Mouse (Mus musculus): Measurements from ENCODE around the gene Zpld1. TPM values are rescaled to one million over a fixed set of nuclear protein-coding genes. Genes with fewer than 3 reads are reported as not detected.

Gene Zpld1
- polyA plus RNA-seq, 1 experiment from 2014 or later, result 0.53 TPM

DNA sequence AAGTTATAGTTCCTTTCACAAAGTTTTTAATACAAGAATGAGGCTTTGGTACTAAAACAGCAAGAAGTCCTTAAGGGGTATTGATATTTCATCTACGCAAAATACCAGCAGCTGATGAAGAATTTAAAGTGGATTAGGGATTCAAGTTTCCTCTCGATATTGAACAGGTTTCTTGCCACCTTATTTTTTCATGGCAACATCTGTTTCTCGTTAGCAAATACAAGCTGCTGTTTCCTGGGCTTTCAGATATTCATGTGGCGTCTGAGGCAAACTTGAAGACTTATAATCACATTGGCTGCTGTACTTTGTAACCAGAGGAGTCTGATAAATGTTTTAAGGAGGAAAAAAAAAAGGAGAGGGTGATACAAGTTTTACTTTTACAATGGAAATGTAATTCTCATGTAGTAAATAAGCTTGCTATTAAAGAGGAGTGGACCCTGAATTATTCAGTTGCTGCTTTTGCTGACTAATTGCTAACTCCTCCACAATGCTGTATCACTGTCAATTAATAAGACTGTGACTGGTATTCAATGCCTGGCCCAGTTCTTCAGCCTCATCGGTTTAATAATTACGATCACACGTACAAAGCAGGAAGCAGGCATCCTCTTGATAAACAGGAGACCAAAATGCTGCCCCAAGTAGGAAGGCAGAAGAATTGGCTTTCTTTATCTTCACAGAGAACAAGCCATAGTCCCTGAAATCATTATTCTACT, 36.8 kb downstream of the Zpld1 start:
- H3K36me3 ChIP-seq (replicated peaks; ENCODE audit: control insufficient read depth, insufficient read depth, low read depth, low read length), result no peaks in the 10 kb centered on the region
- no peaks in the 10 kb centered on the region for H3K27me3 ChIP-seq (ENCODE audit: control insufficient read depth, insufficient read depth, low read length)
- H3K9ac ChIP-seq (replicated peaks; ENCODE audit: low read length), result no peak overlapping the region
- no peak overlapping the region for H3K4me3 ChIP-seq (ENCODE audit: low read depth, low read length)
- H3K9me3 ChIP-seq (replicated peaks; ENCODE audit: control insufficient read depth, low read length), result no peaks in the 10 kb centered on the region
- H3K27ac ChIP-seq (replicated peaks; ENCODE audit: low read depth, low read length), result no peak overlapping the region
- DNase-seq (ENCODE audit: low spot score) (peak; percentile 76), ATAC-seq (replicated peaks; ENCODE audit: insufficient number of reproducible peaks, low FRiP score, low TSS enrichment, low read depth) (no peak)
- no peaks in the 10 kb centered on the region for H3K4me1 ChIP-seq (ENCODE audit: control insufficient read depth, insufficient read depth, low read length)
- WGBS, result 28% methylated on average over 7 of the region's 7 CpGs
- H3K4me2 ChIP-seq (ENCODE audit: low read depth, low read length), result no peak overlapping the region

DNA sequence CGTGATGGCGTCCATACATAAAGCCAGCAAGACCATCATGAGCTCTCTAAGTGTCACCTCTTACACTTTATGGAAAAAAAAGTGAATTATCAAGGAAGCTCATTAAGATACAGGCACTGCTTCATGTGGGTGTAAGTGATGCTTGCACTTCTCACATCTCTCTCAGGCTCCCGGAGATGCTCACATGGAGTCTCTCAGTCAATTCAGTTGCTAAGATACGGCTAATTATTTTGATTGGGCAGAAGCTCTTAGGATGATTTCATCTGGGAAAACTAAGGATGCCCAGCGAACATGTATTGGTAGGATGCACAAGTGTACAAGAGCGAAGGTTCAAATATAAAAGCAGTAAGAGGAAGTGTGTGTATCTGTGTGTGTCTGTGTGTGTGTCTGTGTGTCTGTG, 38.1 kb downstream of the Zpld1 start:
- no peak overlapping the region for H3K27ac ChIP-seq (replicated peaks; ENCODE audit: low read depth, low read length)
- no peaks in the 10 kb centered on the region for H3K4me1 ChIP-seq (ENCODE audit: control insufficient read depth, insufficient read depth, low read length)
- 84% methylated on average over 6 of the region's 6 CpGs for WGBS
- H3K36me3 ChIP-seq (replicated peaks; ENCODE audit: control insufficient read depth, insufficient read depth, low read depth, low read length), result no peaks in the 10 kb centered on the region
- no peak overlapping the region for H3K4me3 ChIP-seq (ENCODE audit: low read depth, low read length)
- DNase-seq (ENCODE audit: low spot score) (no peak), ATAC-seq (replicated peaks; ENCODE audit: insufficient number of reproducible peaks, low FRiP score, low TSS enrichment, low read depth) (no peak)
- H3K9me3 ChIP-seq (replicated peaks; ENCODE audit: control insufficient read depth, low read length), result no peaks in the 10 kb centered on the region
- H3K27me3 ChIP-seq (ENCODE audit: control insufficient read depth, insufficient read depth, low read length), result no peaks in the 10 kb centered on the region
- H3K4me2 ChIP-seq (ENCODE audit: low read depth, low read length), result no peak overlapping the region
- H3K9ac ChIP-seq (replicated peaks; ENCODE audit: low read length), result no peak overlapping the region

DNA sequence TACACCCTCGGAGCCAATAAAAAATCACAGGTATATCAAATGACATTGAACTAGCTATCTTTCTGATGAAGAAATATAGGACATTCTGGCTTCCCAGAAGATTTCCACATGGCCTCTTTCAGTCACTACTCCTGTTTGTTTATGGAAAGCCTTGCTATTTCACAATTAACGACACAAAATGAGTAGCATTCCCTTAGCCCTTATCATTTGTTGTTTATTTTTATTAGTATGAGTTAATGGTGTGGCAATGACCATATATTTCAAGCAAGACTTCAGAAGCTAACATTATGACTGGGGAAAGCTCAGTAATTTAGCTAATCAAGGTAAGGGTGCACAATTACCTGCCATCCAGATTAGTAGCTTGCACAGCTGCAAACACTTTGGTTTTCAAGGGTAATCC, 56.8 kb downstream of the Zpld1 start:
- Histone ChIP-seq H3K9ac (replicated peaks; ENCODE audit: low read length) (no peak overlapping the region), H3K4me3 (ENCODE audit: low read depth, low read length) (no peak overlapping the region), H3K4me2 (ENCODE audit: low read depth, low read length) (no peak overlapping the region), H3K4me1 (ENCODE audit: control insufficient read depth, insufficient read depth, low read length) (no peaks in the 10 kb centered on the region), H3K36me3 (replicated peaks; ENCODE audit: control insufficient read depth, insufficient read depth, low read depth, low read length) (no peaks in the 10 kb centered on the region), H3K27ac (replicated peaks; ENCODE audit: low read depth, low read length) (no peak overlapping the region), H3K27me3 (ENCODE audit: control insufficient read depth, insufficient read depth, low read length) (no peaks in the 10 kb centered on the region), H3K9me3 (replicated peaks; ENCODE audit: control insufficient read depth, low read length) (no peaks in the 10 kb centered on the region)
- ATAC-seq (replicated peaks; ENCODE audit: insufficient number of reproducible peaks, low FRiP score, low TSS enrichment, low read depth), result no peak
- WGBS, result 50% methylated on average over 2 of the region's 2 CpGs
- DNase-seq (ENCODE audit: low spot score), result peak; percentile 27

DNA sequence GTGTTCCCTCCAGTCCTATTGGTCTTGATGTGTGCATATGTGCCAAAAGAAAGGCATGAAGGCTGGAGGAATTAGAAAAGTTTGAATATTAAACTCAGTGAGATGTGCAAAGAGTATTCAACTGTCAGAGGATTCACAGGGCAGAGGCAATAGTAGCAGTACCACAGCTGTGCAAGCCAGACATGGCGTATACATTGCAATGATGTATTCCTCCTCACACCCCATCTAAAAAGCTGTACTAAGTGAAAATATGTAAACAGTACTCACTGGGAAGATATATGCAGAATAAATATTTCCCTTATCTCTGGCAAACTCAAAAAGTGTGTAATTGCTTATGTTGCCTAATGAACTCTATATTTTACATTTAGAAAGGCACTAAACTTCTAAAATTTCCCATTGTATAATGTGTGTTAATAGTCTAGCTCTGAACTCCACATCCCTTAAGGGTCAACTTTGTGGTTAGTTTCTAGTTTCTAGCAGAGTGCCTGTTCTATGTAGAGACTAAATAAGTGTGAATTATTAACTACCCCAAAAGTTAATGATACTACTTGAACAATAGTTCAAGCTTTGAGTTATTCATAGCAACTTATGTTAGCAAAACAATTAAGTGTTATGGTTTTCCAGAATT, 68.7 kb downstream of the Zpld1 start:
- no peak overlapping the region for H3K4me2 ChIP-seq (ENCODE audit: low read depth, low read length)
- no peaks in the 10 kb centered on the region for H3K4me1 ChIP-seq (ENCODE audit: control insufficient read depth, insufficient read depth, low read length)
- H3K27ac ChIP-seq (replicated peaks; ENCODE audit: low read depth, low read length), result no peak overlapping the region
- H3K9me3 ChIP-seq (replicated peaks; ENCODE audit: control insufficient read depth, low read length), result no peaks in the 10 kb centered on the region
- DNase-seq (ENCODE audit: low spot score), result no peak
- H3K36me3 ChIP-seq (replicated peaks; ENCODE audit: control insufficient read depth, insufficient read depth, low read depth, low read length), result no peaks in the 10 kb centered on the region
- WGBS, result 74% methylated on average over 1 of the region's 1 CpGs
- no peak overlapping the region for H3K4me3 ChIP-seq (ENCODE audit: low read depth, low read length)
- H3K27me3 ChIP-seq (ENCODE audit: control insufficient read depth, insufficient read depth, low read length), result no peaks in the 10 kb centered on the region
- no peak for ATAC-seq (replicated peaks; ENCODE audit: insufficient number of reproducible peaks, low FRiP score, low TSS enrichment, low read depth)
- H3K9ac ChIP-seq (replicated peaks; ENCODE audit: low read length), result no peak overlapping the region

DNA sequence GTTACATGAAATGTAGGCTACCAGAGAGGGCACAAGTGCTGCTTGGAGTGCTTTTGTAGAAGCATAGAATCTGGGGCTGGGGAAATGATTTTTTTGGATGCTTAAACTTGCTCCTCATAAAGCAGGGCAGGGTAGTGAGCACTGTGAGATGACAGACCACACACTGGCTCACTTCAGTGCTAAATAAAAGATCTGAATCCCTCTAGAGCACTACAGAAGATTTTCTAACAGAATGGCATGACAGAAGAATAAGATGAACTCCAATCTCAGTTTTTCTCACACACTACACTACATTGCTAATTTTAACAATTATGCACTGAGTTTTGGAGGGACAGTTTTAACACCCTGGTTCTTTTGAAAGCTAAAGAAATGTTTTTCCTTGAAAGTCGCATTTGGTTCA, 93.8 kb downstream of the Zpld1 start:
- WGBS, result 98% methylated on average over 1 of the region's 1 CpGs

DNA sequence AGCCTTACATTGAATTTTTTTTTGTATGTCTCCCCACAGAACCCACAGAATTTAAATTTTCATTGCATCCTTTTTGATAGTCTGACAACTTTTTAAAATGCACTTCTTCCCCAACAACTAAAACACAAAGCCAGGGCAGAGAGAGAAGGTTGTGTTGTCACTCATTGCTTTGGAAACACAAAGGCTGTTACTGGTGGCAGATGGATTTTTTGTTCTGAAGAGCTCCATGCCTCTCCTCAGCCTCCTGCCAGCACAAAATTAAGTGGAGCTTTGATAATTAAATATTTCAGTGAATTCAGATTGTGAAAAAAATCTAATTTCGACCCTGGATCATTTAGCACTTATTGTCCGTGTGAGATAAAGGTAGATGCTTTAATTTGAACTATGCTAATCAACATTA, 107.4 kb downstream of the Zpld1 start:
- Histone ChIP-seq H3K4me2 (ENCODE audit: low read depth, low read length) (no peak overlapping the region), H3K4me3 (ENCODE audit: low read depth, low read length) (no peak overlapping the region), H3K9me3 (replicated peaks; ENCODE audit: control insufficient read depth, low read length) (no peaks in the 10 kb centered on the region), H3K27ac (replicated peaks; ENCODE audit: low read depth, low read length) (no peak overlapping the region), H3K36me3 (replicated peaks; ENCODE audit: control insufficient read depth, insufficient read depth, low read depth, low read length) (no peaks in the 10 kb centered on the region), H3K27me3 (ENCODE audit: control insufficient read depth, insufficient read depth, low read length) (no peaks in the 10 kb centered on the region), H3K9ac (replicated peaks; ENCODE audit: low read length) (no peak overlapping the region), H3K4me1 (ENCODE audit: control insufficient read depth, insufficient read depth, low read length) (no peaks in the 10 kb centered on the region)
- DNase-seq (ENCODE audit: low spot score) (no peak), ATAC-seq (replicated peaks; ENCODE audit: insufficient number of reproducible peaks, low FRiP score, low TSS enrichment, low read depth) (no peak)
- WGBS, result 72% methylated on average over 2 of the region's 2 CpGs

More for the DNA sequence above, 93.8 kb downstream of the Zpld1 start:
- Histone ChIP-seq H3K27me3 (ENCODE audit: control insufficient read depth, insufficient read depth, low read length) (no peaks in the 10 kb centered on the region), H3K36me3 (replicated peaks; ENCODE audit: control insufficient read depth, insufficient read depth, low read depth, low read length) (no peaks in the 10 kb centered on the region), H3K9me3 (replicated peaks; ENCODE audit: control insufficient read depth, low read length) (no peaks in the 10 kb centered on the region), H3K4me2 (ENCODE audit: low read depth, low read length) (no peak overlapping the region), H3K4me1 (ENCODE audit: control insufficient read depth, insufficient read depth, low read length) (no peaks in the 10 kb centered on the region), H3K4me3 (ENCODE audit: low read depth, low read length) (no peak overlapping the region), H3K9ac (replicated peaks; ENCODE audit: low read length) (no peak overlapping the region), H3K27ac (replicated peaks; ENCODE audit: low read depth, low read length) (no peak overlapping the region)
- no peak for DNase-seq (ENCODE audit: low spot score)
- ATAC-seq (replicated peaks; ENCODE audit: insufficient number of reproducible peaks, low FRiP score, low TSS enrichment, low read depth), result no peak

DNA sequence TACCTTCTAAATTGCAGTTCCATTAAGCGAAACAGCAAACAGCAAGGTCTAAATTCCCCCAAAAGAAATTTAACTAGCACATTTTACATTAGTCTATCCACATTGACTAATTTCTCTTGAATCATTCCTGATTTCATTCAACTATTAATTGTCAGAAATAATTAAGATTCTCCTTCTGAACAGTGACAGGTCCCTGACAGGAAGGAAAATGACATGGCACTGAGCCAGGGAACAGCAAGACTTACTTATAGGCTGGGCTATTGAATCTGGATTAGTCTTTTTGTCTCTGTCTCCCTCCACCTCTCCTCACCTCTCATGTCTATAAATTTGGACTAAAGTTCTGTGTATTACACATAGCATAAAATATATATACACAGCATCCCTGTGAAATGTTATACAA, 112.4 kb downstream of the Zpld1 start:
- no peak overlapping the region for H3K27ac ChIP-seq (replicated peaks; ENCODE audit: low read depth, low read length)
- DNase-seq (ENCODE audit: low spot score) (no peak), ATAC-seq (replicated peaks; ENCODE audit: insufficient number of reproducible peaks, low FRiP score, low TSS enrichment, low read depth) (no peak)
- 85% methylated on average over 1 of the region's 1 CpGs for WGBS
- H3K36me3 ChIP-seq (replicated peaks; ENCODE audit: control insufficient read depth, insufficient read depth, low read depth, low read length), result no peaks in the 10 kb centered on the region
- H3K4me1 ChIP-seq (ENCODE audit: control insufficient read depth, insufficient read depth, low read length), result no peaks in the 10 kb centered on the region
- no peaks in the 10 kb centered on the region for H3K27me3 ChIP-seq (ENCODE audit: control insufficient read depth, insufficient read depth, low read length)
- H3K9ac ChIP-seq (replicated peaks; ENCODE audit: low read length), result no peak overlapping the region
- H3K9me3 ChIP-seq (replicated peaks; ENCODE audit: control insufficient read depth, low read length), result no peaks in the 10 kb centered on the region
- no peak overlapping the region for H3K4me3 ChIP-seq (ENCODE audit: low read depth, low read length)
- no peak overlapping the region for H3K4me2 ChIP-seq (ENCODE audit: low read depth, low read length)
